Mouse (Mus musculus) limb, embryonic 15.5 days (tissue): ENCODE data around the gene 1700024P04Rik. TPM values are rescaled to one million over a fixed set of nuclear protein-coding genes. Genes with fewer than 3 reads are reported as not detected.

Source experiments
- ATAC-seq: fragments of 200-750 bp; cut with Nextera tagmentation; 2 replicates; pipeline ENCODE4 v1.8.0; 2017; ENCODE audit warnings: low read depth, moderate TSS enrichment; ENCODE audit not compliant: insufficient number of reproducible peaks, low FRiP score, low TSS enrichment
- H3K27ac ChIP-seq: fragments of 300-500 bp; sonication (generic); 2 replicates; pipeline ENCODE4 v1.5.1; 2015; ENCODE audit warnings: moderate library complexity, mild to moderate bottlenecking, inconsistent platforms
- H3K27me3 ChIP-seq: fragments of 300-500 bp; sonication (generic); 2 replicates; pipeline ENCODE4 v1.6.1; 2015; ENCODE audit warnings: inconsistent platforms
- H3K36me3 ChIP-seq: fragments of 300-500 bp; sonication (generic); 2 replicates; pipeline ENCODE4 v1.6.1; 2015; ENCODE audit warnings: inconsistent platforms
- H3K4me1 ChIP-seq: fragments of 300-500 bp; sonication (generic); 2 replicates; pipeline ENCODE4 v1.6.1; 2015; ENCODE audit warnings: inconsistent platforms
- H3K4me2 ChIP-seq: fragments of 300-500 bp; sonication (generic); 2 replicates; pipeline ENCODE4 v1.6.1; 2015; ENCODE audit warnings: mild to moderate bottlenecking, inconsistent platforms
- H3K4me3 ChIP-seq: fragments of 300-500 bp; sonication (generic); 2 replicates; pipeline ENCODE4 v1.5.1; 2015; ENCODE audit warnings: mild to moderate bottlenecking, inconsistent platforms
- H3K9ac ChIP-seq: fragments of 300-500 bp; sonication (generic); 2 replicates; pipeline ENCODE4 v1.6.1; 2015; ENCODE audit warnings: inconsistent platforms
- H3K9me3 ChIP-seq: fragments of 300-500 bp; sonication (generic); 2 replicates; pipeline ENCODE4 v1.6.1; 2016; ENCODE audit warnings: inconsistent platforms
- WGBS: fragments of 180-500 bp; shearing (Covaris S2); methylation state at CpG from one replicate; pipeline ENCODE4 v1.1.7; 2015; 5-methylcytosine and 5-hydroxymethylcytosine counted together
- polyA plus RNA-seq: library from polyadenylated mRNA; unstranded; fragments of >200 nt; fragmentation: Nextera tagmentation; extraction: Ambion mirVana; gene quantifications from 2 replicates; pipeline ENCODE4 v1.2.1, GENCODE M21; 2015

The 1700024P04Rik gene
- polyA plus RNA-seq, 1 experiment from 2014 or later, result not detected

DNA sequence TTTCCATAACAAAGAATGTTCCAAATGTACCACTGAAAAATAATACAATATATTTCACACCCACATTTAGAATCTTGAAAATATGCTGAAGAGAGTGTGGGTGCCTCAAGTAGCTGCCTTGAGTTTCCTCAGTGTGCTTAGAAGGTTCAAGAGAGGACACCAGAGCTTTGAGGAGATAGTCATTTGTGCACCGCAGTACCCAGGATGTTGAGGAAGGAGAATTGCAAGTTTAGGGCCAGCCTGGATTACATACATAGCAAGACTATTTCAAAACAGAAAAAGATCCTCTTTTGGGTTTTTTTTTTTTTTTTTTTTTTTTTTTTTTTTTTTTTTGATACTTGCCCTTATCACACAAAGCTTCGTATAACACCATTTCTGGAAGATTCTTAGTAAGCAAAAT is 28.2 kb downstream of the 1700024P04Rik start:
- no peak overlapping the region for H3K9ac ChIP-seq
- 86% methylated on average over 2 of the region's 2 CpGs for WGBS
- H3K27me3 ChIP-seq, result no peaks in the 10 kb centered on the region
- no peak for ATAC-seq
- no peak overlapping the region for H3K4me3 ChIP-seq
- no peaks in the 10 kb centered on the region for H3K9me3 ChIP-seq
- H3K4me1 ChIP-seq, result no peaks in the 10 kb centered on the region
- no peak overlapping the region for H3K27ac ChIP-seq
- no peaks in the 10 kb centered on the region for H3K36me3 ChIP-seq
- no peak overlapping the region for H3K4me2 ChIP-seq

DNA sequence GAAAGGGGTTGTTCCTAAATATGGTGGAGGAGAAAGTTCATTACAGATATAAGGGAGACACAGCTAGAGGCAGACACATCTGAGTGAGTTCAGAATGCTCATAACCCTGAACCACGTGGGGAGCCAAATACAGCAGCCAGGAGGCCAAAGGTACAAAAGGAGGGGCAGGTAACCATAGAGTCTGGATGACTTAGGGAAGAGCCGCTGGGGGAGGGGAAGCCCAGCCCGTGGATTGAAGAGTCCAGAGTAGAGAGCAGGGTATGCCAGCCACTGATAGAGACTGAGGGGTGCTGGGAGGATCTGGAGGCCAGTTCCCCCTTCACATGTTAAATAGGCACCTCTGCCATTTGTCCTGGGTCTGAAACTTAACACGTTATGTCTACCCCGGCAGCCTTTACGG is 28.7 kb downstream of the 1700024P04Rik start:
- Histone ChIP-seq H3K27me3 (no peaks in the 10 kb centered on the region), H3K9ac (no peak overlapping the region), H3K36me3 (no peaks in the 10 kb centered on the region), H3K4me2 (no peak overlapping the region), H3K4me1 (no peaks in the 10 kb centered on the region), H3K4me3 (no peak overlapping the region), H3K27ac (no peak overlapping the region), H3K9me3 (no peaks in the 10 kb centered on the region)
- WGBS, result 59% methylated on average over 6 of the region's 6 CpGs
- ATAC-seq, result no peak

- Histone ChIP-seq H3K9ac (no peak overlapping the region), H3K4me3 (no peak overlapping the region), H3K4me2 (no peak overlapping the region), H3K4me1 (no peaks in the 10 kb centered on the region), H3K27me3 (no peaks in the 10 kb centered on the region), H3K27ac (no peak overlapping the region), H3K9me3 (no peaks in the 10 kb centered on the region), H3K36me3 (no peaks in the 10 kb centered on the region)
- WGBS, result 46% methylated on average over 5 of the region's 5 CpGs
- no peak for ATAC-seq
These were observed 29.1 kb downstream of the 1700024P04Rik start for GRCm38 (mm10) chr13:98955226-98955625.

DNA sequence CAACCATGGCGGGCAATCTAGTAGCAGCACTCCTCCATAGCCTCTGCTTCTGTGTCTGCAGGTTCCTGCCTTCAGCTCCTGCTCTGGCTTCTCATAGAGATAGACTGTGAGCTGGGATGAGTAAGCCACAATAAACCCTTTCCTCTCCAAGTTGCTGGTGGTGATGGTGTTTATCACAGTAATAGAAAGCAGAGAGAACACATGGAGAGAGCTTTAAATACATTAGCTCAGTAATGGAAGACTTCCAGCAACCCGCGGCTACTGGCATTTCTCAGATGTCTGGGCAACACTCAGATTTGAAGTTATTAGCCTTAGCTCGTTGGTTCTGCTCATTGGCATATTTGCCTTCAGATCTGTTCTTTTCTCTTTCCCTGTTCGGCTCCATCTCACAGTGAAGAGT is 30.5 kb downstream of the 1700024P04Rik start:
- Histone ChIP-seq H3K27me3 (no peaks in the 10 kb centered on the region), H3K9ac (no peak overlapping the region), H3K9me3 (no peaks in the 10 kb centered on the region), H3K36me3 (no peaks in the 10 kb centered on the region), H3K4me3 (no peak overlapping the region), H3K4me2 (no peak overlapping the region), H3K4me1 (no peaks in the 10 kb centered on the region), H3K27ac (no peak overlapping the region)
- 64% methylated on average over 5 of the region's 5 CpGs for WGBS
- ATAC-seq, result no peak

GRCm38 (mm10) chr13:98951951-98952350 is 32.4 kb downstream of the 1700024P04Rik start:
- Histone ChIP-seq H3K4me1 (no peaks in the 10 kb centered on the region), H3K9ac (no peak overlapping the region), H3K4me3 (no peak overlapping the region), H3K27me3 (no peaks in the 10 kb centered on the region), H3K4me2 (no peak overlapping the region), H3K27ac (no peak overlapping the region), H3K36me3 (no peaks in the 10 kb centered on the region), H3K9me3 (no peaks in the 10 kb centered on the region)
- ATAC-seq, result no peak
- WGBS, result 80% methylated on average over 7 of the region's 7 CpGs

DNA sequence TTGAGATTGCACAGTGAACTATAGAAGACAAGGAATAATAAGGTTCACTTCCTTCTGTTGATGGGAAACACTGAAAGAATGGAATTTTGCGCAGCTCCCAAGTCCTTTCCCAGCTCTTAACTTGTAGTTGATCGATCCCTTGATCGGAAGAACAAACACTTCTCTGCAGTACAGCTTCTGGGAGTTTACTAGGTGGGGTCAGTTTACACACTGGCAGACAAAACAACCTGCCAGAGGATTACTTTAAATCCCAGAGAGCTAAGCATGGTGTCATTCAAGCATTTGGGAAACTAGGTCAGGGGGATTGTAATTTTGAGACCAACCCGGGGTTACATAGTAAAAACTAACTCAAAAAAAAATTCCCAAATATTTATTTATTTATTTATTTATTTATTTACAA is 36.2 kb downstream of the 1700024P04Rik start:
- H3K4me3 ChIP-seq, result no peak overlapping the region
- no peaks in the 10 kb centered on the region for H3K36me3 ChIP-seq
- no peak for ATAC-seq
- no peaks in the 10 kb centered on the region for H3K9me3 ChIP-seq
- WGBS, result 46% methylated on average over 4 of the region's 4 CpGs
- no peak overlapping the region for H3K4me2 ChIP-seq
- no peaks in the 10 kb centered on the region for H3K4me1 ChIP-seq
- H3K27me3 ChIP-seq, result no peaks in the 10 kb centered on the region
- H3K9ac ChIP-seq, result no peak overlapping the region
- H3K27ac ChIP-seq, result no peak overlapping the region

- 81% methylated on average over 7 of the region's 7 CpGs for WGBS
- no peaks in the 10 kb centered on the region for H3K36me3 ChIP-seq
- H3K27me3 ChIP-seq, result no peaks in the 10 kb centered on the region
These were observed 37.9 kb downstream of the 1700024P04Rik start for GRCm38 (mm10) chr13:98946434-98946833.

DNA sequence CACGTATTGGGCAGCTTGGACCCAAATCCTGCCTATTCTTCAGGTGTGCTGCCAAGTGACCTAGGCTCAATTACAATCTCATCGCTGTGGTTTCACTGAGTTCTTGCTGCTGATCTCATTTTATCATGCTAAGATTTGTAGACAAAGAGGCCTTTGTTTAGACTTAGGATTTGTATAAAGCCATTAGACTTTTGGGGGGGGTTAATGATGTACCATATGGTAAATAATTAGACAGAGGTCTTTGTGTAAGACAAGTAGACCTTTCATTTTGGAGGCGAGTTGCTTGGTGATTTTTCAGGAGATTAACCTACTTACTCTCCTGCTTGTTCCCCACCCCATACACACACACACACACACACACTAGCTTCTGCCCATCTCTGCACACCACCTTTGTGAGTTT is 38.5 kb downstream of the 1700024P04Rik start:
- ATAC-seq, result no peak
- Histone ChIP-seq H3K9ac (no peak overlapping the region), H3K4me3 (no peak overlapping the region), H3K4me1 (0 out of 2 replicates have a peak, but pooled peaks cover 2% of the 10 kb centered on the region), H3K27ac (no peak overlapping the region), H3K4me2 (no peak overlapping the region), H3K9me3 (no peaks in the 10 kb centered on the region), H3K36me3 (no peaks in the 10 kb centered on the region), H3K27me3 (no peaks in the 10 kb centered on the region)
- WGBS, result 51% methylated on average over 3 of the region's 3 CpGs

More at GRCm38 (mm10) chr13:98946434-98946833, 37.9 kb downstream of the 1700024P04Rik start:
- H3K9me3 ChIP-seq, result no peaks in the 10 kb centered on the region
- no peak overlapping the region for H3K27ac ChIP-seq
- H3K4me1 ChIP-seq, result 0 out of 2 replicates have a peak, but pooled peaks cover 2% of the 10 kb centered on the region
- no peak overlapping the region for H3K4me2 ChIP-seq
- no peak for ATAC-seq
- H3K9ac ChIP-seq, result no peak overlapping the region
- H3K4me3 ChIP-seq, result no peak overlapping the region

DNA sequence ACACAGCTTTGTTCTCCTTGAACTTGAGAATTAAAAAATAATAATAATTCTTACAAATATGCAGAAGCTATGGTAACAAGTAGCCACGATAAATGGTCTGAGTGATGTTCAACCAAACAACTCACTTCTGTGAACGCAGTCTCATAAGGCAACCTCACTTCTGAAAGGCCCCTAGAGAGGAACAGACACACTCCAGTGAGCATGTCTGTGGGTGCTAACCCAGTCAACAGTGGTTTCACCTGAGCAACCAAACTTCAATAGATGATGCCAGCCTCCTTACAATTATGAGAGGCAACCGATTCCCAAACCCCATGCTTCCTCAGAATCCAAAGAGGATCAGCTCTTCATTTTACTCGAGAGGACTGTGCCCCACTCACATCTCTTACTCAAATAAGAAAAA is 39.0 kb downstream of the 1700024P04Rik start:
- no peak for ATAC-seq
- 0 out of 2 replicates have a peak, but pooled peaks cover 2% of the 10 kb centered on the region for H3K4me1 ChIP-seq
- H3K4me3 ChIP-seq, result no peak overlapping the region
- H3K27me3 ChIP-seq, result no peaks in the 10 kb centered on the region
- no peaks in the 10 kb centered on the region for H3K9me3 ChIP-seq
- H3K27ac ChIP-seq, result no peak overlapping the region
- H3K9ac ChIP-seq, result no peak overlapping the region
- WGBS, result 94% methylated on average over 4 of the region's 4 CpGs
- H3K36me3 ChIP-seq, result no peaks in the 10 kb centered on the region
- no peak overlapping the region for H3K4me2 ChIP-seq

GRCm38 (mm10) chr13:98944620-98945081 is 39.7 kb downstream of the 1700024P04Rik start:
- no peak overlapping the region for H3K4me3 ChIP-seq
- no peak overlapping the region for H3K4me2 ChIP-seq
- WGBS, result 62% methylated on average over 7 of the region's 7 CpGs

DNA sequence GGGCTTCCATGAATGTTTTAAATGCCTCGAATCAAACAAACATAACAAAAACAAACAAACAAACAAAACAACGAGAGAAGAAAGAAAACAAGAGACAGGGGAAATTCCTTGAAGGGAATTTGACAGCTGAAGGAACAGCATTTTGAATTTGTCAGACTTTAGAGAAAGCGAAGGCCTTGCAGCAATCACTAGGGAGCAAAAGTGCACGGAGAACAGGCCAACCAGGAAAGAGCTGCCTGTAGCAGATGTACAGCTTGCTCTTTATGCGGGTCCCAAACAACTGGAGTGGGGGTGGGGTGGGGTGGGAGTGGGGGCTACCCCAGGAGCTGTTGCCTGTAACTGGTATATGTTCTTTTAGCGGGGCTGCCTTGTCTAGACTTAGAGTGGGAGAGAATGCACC is 42.0 kb downstream of the 1700024P04Rik start:
- Histone ChIP-seq H3K9me3 (no peaks in the 10 kb centered on the region), H3K4me1 (0 out of 2 replicates have a peak, but pooled peaks cover 2% of the 10 kb centered on the region), H3K4me3 (no peak overlapping the region), H3K27me3 (no peaks in the 10 kb centered on the region), H3K27ac (no peak overlapping the region), H3K36me3 (no peaks in the 10 kb centered on the region), H3K9ac (no peak overlapping the region), H3K4me2 (no peak overlapping the region)
- no peak for ATAC-seq
- WGBS, result 45% methylated on average over 6 of the region's 6 CpGs

More at GRCm38 (mm10) chr13:98944620-98945081, 39.7 kb downstream of the 1700024P04Rik start:
- Histone ChIP-seq H3K27me3 (no peaks in the 10 kb centered on the region), H3K9ac (no peak overlapping the region), H3K9me3 (no peaks in the 10 kb centered on the region), H3K27ac (no peak overlapping the region), H3K4me1 (0 out of 2 replicates have a peak, but pooled peaks cover 2% of the 10 kb centered on the region), H3K36me3 (no peaks in the 10 kb centered on the region)
- no peak for ATAC-seq

DNA sequence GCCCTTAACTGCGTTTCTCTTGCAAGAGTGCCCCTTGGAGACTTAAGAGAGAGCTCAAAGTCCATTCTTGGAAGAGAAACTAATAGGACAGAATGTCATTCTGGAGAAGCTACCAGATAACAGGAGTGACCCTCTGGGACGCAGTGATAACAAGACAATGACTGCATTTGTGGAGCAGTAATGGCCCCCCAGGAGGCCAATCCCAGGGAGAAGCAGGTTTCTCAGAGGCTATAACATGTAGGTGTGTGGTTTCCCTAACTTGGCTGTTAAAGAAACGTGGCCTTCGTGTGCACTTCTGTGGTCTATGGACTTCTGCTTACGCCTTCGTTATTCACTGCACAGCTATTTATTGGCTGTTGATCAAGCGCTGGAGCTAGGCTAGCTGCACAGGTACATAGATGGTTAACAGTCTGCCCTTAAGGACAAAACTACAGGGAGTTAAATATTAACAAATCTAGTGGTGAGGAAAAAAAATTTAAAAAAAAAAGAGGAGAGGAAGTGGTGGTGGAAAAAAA is 42.5 kb downstream of the 1700024P04Rik start:
- Histone ChIP-seq H3K9me3 (no peaks in the 10 kb centered on the region), H3K4me1 (0 out of 2 replicates have a peak, but pooled peaks cover 2% of the 10 kb centered on the region), H3K27ac (no peak overlapping the region), H3K4me3 (no peak overlapping the region), H3K4me2 (no peak overlapping the region), H3K9ac (no peak overlapping the region), H3K36me3 (no peaks in the 10 kb centered on the region), H3K27me3 (no peaks in the 10 kb centered on the region)
- ATAC-seq, result no peak
- WGBS, result 60% methylated on average over 7 of the region's 7 CpGs

- WGBS, result 73% methylated on average over 6 of the region's 6 CpGs
These were observed 47.3 kb downstream of the 1700024P04Rik start for GRCm38 (mm10) chr13:98937108-98937507.

More at GRCm38 (mm10) chr13:98937108-98937507, 47.3 kb downstream of the 1700024P04Rik start:
- no peak overlapping the region for H3K27ac ChIP-seq
- H3K4me3 ChIP-seq, result no peak overlapping the region
- no peak overlapping the region for H3K9ac ChIP-seq
- 0 out of 2 replicates have a peak, but pooled peaks cover 2% of the 10 kb centered on the region for H3K4me1 ChIP-seq
- no peaks in the 10 kb centered on the region for H3K9me3 ChIP-seq
- no peak overlapping the region for H3K4me2 ChIP-seq
- no peaks in the 10 kb centered on the region for H3K36me3 ChIP-seq
- ATAC-seq, result no peak
- H3K27me3 ChIP-seq, result no peaks in the 10 kb centered on the region
